Mouse (Mus musculus) ES-Bruce4 (cell line): ENCODE results near the gene Trcg1.

ENCODE experiments used
- EP300 ChIP-seq: IDR thresholded peaks from 2 replicates; pipeline ENCODE4 v1.6.1; 2011; ENCODE audit warnings: low read depth, low read length; ENCODE audit not compliant: insufficient read depth
- POLR2A ChIP-seq: IDR thresholded peaks from one replicate; pipeline ENCODE4 v1.8.1; 2011; ENCODE audit warnings: low read length; ENCODE audit not compliant: insufficient read depth

DNA sequence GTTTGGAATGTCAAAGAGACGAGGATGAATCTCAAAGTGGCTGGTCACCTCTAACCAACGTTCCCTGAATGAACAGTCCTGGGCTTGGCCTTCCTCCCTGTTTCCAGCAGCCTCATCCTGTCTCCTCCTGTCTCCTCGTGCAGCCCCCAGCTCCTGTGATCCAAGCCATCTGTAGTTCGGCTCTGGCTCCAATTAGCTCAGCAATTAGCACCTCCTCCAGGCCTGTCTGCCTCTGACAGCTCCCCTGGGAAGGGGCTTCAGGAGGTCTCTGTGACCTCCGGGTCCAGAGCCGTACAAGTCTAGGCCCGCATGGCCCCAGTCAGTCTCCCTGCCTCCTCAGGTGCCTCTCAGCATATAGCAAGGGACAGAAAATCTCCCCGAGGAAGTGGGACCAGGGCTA, 34.0 kb downstream of the Trcg1 start:
- TF ChIP-seq EP300 (no peak), POLR2A (no peak)
